Mouse (Mus musculus) neural tube, embryonic 13.5 days (tissue): ENCODE measurements at regions not wholly inside any gene's neighbourhood (a gene's known extent, or its start where the extent isn't known, plus 50 kb on each side); places are given as distances from the start of the nearest gene placed in this dataset.
"Not testable (repeated sequence)": the region's sequence is repeated elsewhere in the genome, so short reads cannot be mapped to it uniquely, and the experiment has no call there.

ENCODE experiments used
- ATAC-seq: fragments of 200-750 bp; cut with Nextera tagmentation; 2 replicates; pipeline ENCODE4 v1.8.0; 2017; ENCODE audit warnings: low read depth, mild to moderate bottlenecking, moderate TSS enrichment, moderate library complexity
- H3K27ac ChIP-seq: fragments of 300-500 bp; sonication (generic); replicated peaks from 2 replicates; pipeline ENCODE4 v1.5.1; 2015; ENCODE audit warnings: moderate library complexity, mild to moderate bottlenecking, inconsistent platforms
- H3K27me3 ChIP-seq: fragments of 300-500 bp; sonication (generic); 2 replicates; pipeline ENCODE4 v1.6.1; 2015; ENCODE audit warnings: mild to moderate bottlenecking, inconsistent platforms
- H3K36me3 ChIP-seq: fragments of 300-500 bp; sonication (generic); 2 replicates; pipeline ENCODE4 v1.6.1; 2015; ENCODE audit warnings: mild to moderate bottlenecking, inconsistent platforms
- H3K4me1 ChIP-seq: fragments of 300-500 bp; sonication (generic); replicated peaks from 2 replicates; pipeline ENCODE4 v1.6.1; 2015; ENCODE audit warnings: inconsistent platforms
- H3K4me2 ChIP-seq: fragments of 300-500 bp; sonication (generic); 2 replicates; pipeline ENCODE4 v1.6.1; 2015; ENCODE audit warnings: inconsistent platforms, mild to moderate bottlenecking, moderate library complexity
- H3K4me3 ChIP-seq: fragments of 300-500 bp; sonication (generic); 2 replicates; pipeline ENCODE4 v1.5.1; 2015; ENCODE audit warnings: mild to moderate bottlenecking, inconsistent platforms
- H3K9ac ChIP-seq: fragments of 300-500 bp; sonication (generic); 2 replicates; pipeline ENCODE4 v1.6.1; 2015; ENCODE audit warnings: moderate library complexity, mild to moderate bottlenecking, inconsistent platforms
- H3K9me3 ChIP-seq: fragments of 300-500 bp; sonication (generic); 2 replicates; pipeline ENCODE4 v1.6.1; 2016; ENCODE audit warnings: inconsistent platforms
- WGBS: fragments of 180-500 bp; shearing (Covaris S2); methylation state at CpG from one replicate; pipeline ENCODE4 v1.1.7; 2015; 5-methylcytosine and 5-hydroxymethylcytosine counted together

DNA sequence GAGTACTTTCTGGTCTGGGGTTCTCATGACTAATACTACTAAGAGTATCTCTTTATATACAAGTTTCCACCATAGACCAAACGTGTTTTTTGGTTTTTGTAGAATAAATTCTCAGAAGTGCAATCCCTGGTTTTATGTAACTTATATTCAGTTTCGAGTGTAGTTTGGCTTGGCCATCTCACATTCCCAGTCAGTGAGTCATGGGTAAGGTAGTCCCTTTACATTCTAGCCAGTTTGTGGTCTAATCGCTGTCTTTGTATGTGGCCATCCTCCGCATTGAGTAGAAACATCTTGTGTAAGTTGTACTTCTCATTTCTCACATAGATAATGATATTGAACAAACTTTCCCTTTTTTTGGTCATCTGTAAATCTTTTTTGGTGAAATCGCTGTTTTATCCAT lies 88.3 kb downstream of the Anxa5 start:
- Histone ChIP-seq H3K4me2 (no peak overlapping the region), H3K27ac (no peak overlapping the region), H3K9ac (no peak overlapping the region), H3K9me3 (no peaks in the 10 kb centered on the region), H3K4me3 (no peak overlapping the region), H3K36me3 (no peaks in the 10 kb centered on the region), H3K4me1 (no peaks in the 10 kb centered on the region), H3K27me3 (no peaks in the 10 kb centered on the region)
- ATAC-seq: no peak
- 91% methylated on average over 5 of the region's 5 CpGs for WGBS

DNA sequence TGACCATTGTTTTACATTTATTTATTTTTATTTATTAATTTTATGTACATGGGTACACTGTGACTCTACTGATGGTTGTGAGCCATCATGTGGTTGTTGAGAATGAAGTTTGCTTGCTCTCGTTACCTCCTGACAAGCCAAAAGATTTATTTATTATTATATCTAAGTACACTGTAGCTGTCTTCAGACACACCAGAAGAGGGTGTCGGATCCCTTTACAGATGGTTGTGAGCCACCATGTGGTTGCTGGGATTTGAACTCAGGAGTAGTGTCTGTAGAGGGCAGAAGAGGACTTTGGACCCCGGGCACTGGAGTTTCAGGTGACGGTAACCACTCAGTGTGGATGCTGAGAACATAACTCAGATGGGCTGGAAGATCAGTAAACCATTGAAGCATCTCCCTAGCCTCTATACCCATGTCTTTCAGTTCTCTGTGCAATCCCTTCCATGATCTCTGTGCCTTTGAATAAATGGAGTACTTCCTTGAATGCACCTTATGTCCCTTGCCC lies 92.2 kb downstream of the Anxa5 start:
- no peak overlapping the region for H3K27ac ChIP-seq
- no peaks in the 10 kb centered on the region for H3K36me3 ChIP-seq
- H3K27me3 ChIP-seq: no peaks in the 10 kb centered on the region
- H3K4me2 ChIP-seq: no peak overlapping the region
- H3K9me3 ChIP-seq: no peaks in the 10 kb centered on the region
- H3K4me1 ChIP-seq: no peaks in the 10 kb centered on the region
- H3K4me3 ChIP-seq: no peak overlapping the region
- H3K9ac ChIP-seq: no peak overlapping the region
- ATAC-seq: no peak
- 92% methylated on average over 4 of the region's 4 CpGs for WGBS

DNA sequence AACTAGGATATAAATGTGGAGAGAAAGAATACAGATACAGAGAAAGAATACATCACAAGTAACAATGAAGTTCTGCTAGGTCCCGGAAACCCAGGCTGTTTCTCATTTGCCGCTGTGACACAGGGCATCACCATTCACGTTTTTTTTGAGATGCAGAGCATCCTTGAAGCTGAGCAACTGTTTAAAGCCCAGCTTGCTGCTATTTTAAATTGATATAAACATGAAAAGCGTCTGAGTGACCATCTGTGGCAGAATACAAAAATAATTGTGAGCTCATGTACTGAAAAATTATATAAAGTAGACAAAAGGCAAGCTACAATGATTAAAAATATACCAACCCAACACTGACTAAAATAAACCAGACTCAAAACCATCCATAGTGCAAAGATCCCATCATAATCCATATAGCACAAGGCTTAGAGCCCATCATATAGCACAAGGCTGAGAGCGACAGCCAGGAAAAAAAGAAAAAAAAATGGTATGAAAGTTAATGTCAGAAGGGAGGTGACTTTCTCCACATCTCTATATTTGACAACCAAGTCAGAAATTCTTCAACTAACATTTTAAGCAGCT lies 94.0 kb downstream of the Anxa5 start:
- Histone ChIP-seq H3K27me3 (no peaks in the 10 kb centered on the region), H3K4me1 (no peaks in the 10 kb centered on the region), H3K4me2 (no peak overlapping the region), H3K9ac (no peak overlapping the region), H3K9me3 (no peaks in the 10 kb centered on the region), H3K4me3 (no peak overlapping the region), H3K36me3 (no peaks in the 10 kb centered on the region), H3K27ac (no peak overlapping the region)
- 88% methylated on average over 5 of the region's 5 CpGs for WGBS
- ATAC-seq: no peak

DNA sequence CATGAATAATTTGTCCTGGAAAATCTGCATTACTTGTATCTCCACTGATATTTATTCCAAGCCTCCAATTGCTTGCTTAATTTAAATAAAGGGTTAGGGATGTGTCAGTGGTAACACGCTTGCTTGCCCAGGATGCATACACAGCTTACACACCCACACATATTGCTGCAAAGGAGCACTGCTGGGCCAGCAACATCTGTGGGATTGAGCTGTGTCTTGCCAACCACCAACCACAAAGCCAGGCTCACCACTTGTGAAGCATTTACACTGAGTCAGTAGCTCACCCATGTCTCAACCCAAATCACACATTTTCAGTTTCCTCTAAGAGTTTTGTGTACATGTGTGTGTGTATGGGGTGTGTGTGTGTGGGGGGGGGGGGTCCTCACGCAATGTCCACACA lies 100.0 kb downstream of the Anxa5 start:
- no peak overlapping the region for H3K4me3 ChIP-seq
- H3K27ac ChIP-seq: no peak overlapping the region
- no peak overlapping the region for H3K9ac ChIP-seq
- ATAC-seq: no peak
- WGBS: 83% methylated on average over 2 of the region's 2 CpGs
- no peak overlapping the region for H3K4me2 ChIP-seq
- no peaks in the 10 kb centered on the region for H3K27me3 ChIP-seq
- H3K36me3 ChIP-seq: no peaks in the 10 kb centered on the region
- no peaks in the 10 kb centered on the region for H3K9me3 ChIP-seq
- H3K4me1 ChIP-seq: no peaks in the 10 kb centered on the region

DNA sequence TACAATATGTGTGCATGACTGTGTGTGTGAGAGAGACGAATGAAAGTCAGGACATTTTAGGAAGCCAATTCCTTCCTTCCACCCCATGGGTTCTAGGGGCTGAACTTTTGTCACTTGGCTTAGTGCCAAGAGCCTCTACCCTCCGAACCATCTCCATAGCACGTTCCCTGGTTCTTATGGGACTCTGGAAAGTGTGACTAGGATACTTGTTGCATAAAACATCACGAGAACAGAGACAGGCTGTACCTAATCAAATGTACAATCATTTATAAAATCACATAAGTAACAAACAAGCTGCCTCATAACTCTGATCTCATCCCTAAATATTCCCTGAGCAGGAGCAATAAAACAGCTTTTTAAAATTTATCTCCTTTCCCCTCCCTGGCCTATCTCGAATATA lies 100.8 kb downstream of the Anxa5 start:
- Histone ChIP-seq H3K27ac (no peak overlapping the region), H3K9ac (no peak overlapping the region), H3K9me3 (no peaks in the 10 kb centered on the region), H3K27me3 (no peaks in the 10 kb centered on the region), H3K36me3 (no peaks in the 10 kb centered on the region), H3K4me3 (no peak overlapping the region), H3K4me1 (no peaks in the 10 kb centered on the region), H3K4me2 (no peak overlapping the region)
- ATAC-seq: no peak
- 69% methylated on average over 5 of the region's 5 CpGs for WGBS

DNA sequence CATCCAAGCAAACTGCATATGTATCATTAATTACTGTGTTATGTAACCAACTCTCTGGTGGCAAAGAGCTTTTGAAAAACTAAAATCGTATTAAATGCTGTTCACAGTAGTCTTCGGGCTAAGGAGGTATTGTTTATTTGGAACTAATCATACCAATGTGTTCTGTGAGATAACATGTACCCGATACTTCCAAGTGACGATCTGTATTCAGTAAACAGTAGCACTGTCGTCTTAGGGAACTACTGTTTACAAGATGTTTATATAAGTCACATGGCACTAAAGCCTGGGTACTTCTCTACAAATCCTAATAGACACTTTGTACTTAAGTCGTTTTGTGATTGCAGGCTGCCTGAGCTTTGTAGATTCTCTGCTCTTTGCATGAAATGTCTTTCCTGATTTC lies 114.8 kb downstream of the Anxa5 start:
- H3K9ac ChIP-seq: no peak overlapping the region
- no peak for ATAC-seq
- no peak overlapping the region for H3K27ac ChIP-seq
- no peak overlapping the region for H3K4me3 ChIP-seq
- 86% methylated on average over 6 of the region's 6 CpGs for WGBS
- no peaks in the 10 kb centered on the region for H3K9me3 ChIP-seq
- no peaks in the 10 kb centered on the region for H3K36me3 ChIP-seq
- H3K27me3 ChIP-seq: no peaks in the 10 kb centered on the region
- no peaks in the 10 kb centered on the region for H3K4me1 ChIP-seq
- no peak overlapping the region for H3K4me2 ChIP-seq

DNA sequence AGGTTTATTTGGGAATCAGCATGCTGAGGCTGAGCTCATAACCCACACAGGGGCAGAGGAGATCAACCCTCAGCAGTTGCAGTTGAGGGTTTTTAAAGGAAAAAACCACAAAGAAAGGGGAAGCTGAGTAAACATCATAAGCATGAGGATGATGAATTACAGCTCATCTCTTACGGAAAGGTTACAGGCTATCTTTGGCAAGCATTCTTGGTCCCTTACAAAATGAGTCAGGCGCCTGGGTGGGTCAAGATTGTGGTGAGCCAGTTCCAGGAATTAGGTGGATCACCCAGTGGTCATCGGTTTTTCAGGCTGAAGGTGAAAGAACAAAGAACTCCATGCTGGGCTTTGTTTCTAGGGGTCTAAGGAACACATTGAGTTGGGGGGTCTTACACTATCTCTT lies 121.5 kb downstream of the Anxa5 start:
- not testable (repeated sequence) for H3K27ac ChIP-seq, H3K9me3 ChIP-seq, H3K9ac ChIP-seq, H3K27me3 ChIP-seq, H3K4me3 ChIP-seq, H3K4me1 ChIP-seq, ATAC-seq, H3K4me2 ChIP-seq, H3K36me3 ChIP-seq
- WGBS: 93% methylated on average over 3 of the region's 3 CpGs

DNA sequence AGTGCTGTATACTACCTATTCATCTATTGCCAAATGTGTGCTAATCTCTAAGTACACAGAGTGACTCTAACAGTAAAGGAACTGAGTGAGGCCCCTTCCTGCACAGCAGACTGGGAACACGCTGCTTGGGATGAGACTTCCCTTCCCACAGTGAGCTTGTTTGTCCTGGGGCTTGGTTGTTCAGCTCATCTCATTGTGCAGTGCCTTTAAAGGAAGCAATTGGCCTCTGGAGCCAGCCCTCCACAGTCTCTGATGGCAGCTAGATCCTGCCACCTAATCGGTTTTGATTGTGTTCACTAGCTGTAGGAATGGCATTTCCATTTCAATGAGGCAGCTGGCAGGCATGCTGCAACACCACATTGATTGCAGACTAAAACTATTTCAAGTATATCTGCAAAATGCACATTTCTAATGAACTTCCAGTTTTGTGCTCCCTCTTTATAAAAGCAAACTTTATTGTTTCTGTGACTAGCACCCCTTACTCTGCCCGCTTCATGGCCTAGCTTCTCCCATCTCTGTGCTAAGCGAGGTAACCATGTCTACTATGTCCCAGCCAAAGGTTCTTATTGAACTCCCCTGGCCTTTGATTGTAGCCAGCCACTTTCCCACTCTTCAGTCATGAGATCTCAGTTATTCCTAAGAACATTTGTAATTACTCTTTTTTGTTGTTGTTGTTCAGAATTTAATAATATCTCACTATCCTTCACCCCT lies 123.5 kb downstream of the Anxa5 start:
- Histone ChIP-seq H3K9ac (no peak overlapping the region), H3K27ac (no peak overlapping the region), H3K36me3 (no peaks in the 10 kb centered on the region), H3K27me3 (no peaks in the 10 kb centered on the region), H3K9me3 (no peaks in the 10 kb centered on the region), H3K4me1 (peaks cover 8% of the 10 kb centered on the region; the same call in 1 of the 2 replicates), H3K4me2 (no peak overlapping the region), H3K4me3 (no peak overlapping the region)
- WGBS: 31% methylated on average over 4 of the region's 4 CpGs
- peak; percentile 50; the same call in 1 of the 2 replicates for ATAC-seq

DNA sequence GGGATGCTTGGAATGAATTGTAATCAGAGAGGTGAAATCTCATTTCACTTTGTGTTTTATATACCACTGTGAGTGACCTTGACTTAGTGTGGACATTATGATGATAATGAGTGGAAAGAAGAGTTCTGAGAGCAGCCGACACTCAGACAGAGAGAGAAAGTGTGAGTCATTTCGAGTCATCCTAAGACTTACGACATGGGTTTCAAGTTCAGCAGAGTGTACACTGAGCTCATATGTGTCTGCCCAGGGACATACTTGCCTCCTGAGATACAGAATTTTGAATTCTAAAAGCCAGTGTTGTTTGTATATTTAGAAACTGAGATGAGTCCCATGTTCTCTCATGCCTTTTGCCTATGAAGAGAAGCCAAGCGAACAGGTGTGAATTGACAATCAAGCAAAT lies 126.6 kb downstream of the Anxa5 start:
- no peak for ATAC-seq
- no peak overlapping the region for H3K4me2 ChIP-seq
- peaks cover 8% of the 10 kb centered on the region; the same call in 1 of the 2 replicates for H3K4me1 ChIP-seq
- H3K27ac ChIP-seq: no peak overlapping the region
- H3K4me3 ChIP-seq: no peak overlapping the region
- WGBS: 77% methylated on average over 4 of the region's 4 CpGs
- no peaks in the 10 kb centered on the region for H3K27me3 ChIP-seq
- H3K9me3 ChIP-seq: no peaks in the 10 kb centered on the region
- no peak overlapping the region for H3K9ac ChIP-seq
- H3K36me3 ChIP-seq: no peaks in the 10 kb centered on the region

DNA sequence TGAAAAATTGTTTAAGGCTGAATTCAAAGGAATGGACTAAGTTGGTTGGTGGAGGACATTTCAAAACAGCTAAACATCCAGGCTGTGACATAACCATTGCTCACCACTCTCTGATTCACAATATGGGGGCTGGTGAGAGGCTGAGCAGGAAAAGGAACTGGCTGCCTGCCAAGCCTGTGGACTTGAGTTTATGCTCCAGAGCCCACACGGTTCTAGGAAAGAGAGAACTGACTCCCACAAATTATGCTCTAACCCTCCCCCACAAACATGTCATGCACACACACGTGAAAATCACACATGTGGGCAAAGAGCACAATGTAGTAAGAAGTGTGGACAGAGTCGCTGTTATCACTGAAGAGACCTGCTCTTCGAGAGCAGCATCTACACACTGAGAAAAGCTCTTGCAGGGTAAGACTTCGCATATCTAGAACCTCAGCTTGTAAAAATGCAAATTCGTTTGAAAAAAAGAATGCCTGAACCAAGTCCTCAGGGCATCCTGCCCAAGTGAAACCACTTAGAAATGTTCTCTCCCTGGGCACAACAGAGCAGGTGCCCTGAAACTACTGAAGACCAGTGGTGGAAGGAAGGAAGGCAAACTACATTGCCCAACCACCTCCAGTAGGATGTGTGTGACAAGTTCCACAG lies 118.9 kb upstream of the Qrfpr start:
- WGBS: 76% methylated on average over 6 of the region's 6 CpGs
- Histone ChIP-seq H3K9ac (no peak overlapping the region), H3K36me3 (no peaks in the 10 kb centered on the region), H3K4me1 (no peaks in the 10 kb centered on the region), H3K4me3 (no peak overlapping the region), H3K9me3 (no peaks in the 10 kb centered on the region), H3K27me3 (no peaks in the 10 kb centered on the region), H3K4me2 (no peak overlapping the region), H3K27ac (no peak overlapping the region)
- ATAC-seq: no peak

DNA sequence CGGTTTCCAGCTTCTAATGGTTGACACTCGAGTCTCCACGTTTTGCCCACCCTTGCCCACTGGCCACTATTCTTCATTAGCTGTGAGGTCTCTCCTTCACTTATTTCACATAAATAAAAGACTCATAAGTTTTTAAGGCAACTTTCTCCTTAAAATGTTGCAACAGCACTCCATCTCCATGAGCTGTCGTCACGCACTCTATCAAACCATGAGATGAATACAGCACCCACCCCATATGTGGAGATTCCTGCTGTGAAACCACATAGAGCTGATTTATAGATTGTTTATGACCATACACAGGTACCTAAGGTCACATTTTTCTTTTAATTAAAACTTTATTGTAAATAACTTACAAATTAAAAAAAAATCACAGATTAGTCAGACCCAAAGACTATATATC lies 117.5 kb upstream of the Qrfpr start:
- no peaks in the 10 kb centered on the region for H3K9me3 ChIP-seq
- no peak for ATAC-seq

DNA sequence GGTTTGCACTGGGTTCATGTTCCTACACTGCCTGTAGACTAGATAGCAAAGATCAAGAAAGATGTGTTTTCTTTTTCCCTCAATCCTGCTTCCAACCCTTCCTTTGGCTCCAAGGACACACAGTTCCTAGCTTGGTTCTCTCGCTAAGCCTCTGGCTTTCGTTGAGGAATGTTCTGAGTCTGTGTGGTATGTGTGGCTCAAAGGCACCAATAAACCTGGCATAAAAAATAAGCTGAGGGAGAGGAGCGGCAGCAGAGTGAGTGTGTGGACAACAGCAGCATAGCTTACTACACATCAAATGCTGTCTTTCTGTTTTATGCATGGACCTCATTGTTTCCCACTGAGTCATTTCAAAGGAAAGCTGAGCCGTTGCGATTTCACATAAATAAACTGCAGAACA lies 112.2 kb upstream of the Qrfpr start:
- no peak for ATAC-seq
- Histone ChIP-seq H3K9me3 (no peaks in the 10 kb centered on the region), H3K4me3 (no peak overlapping the region), H3K4me1 (no peaks in the 10 kb centered on the region), H3K36me3 (no peaks in the 10 kb centered on the region), H3K4me2 (no peak overlapping the region), H3K9ac (no peak overlapping the region), H3K27me3 (no peaks in the 10 kb centered on the region), H3K27ac (no peak overlapping the region)
- 77% methylated on average over 5 of the region's 5 CpGs for WGBS

More for the DNA sequence above, 117.5 kb upstream of the Qrfpr start:
- 93% methylated on average over 5 of the region's 5 CpGs for WGBS
- no peak overlapping the region for H3K4me3 ChIP-seq
- no peaks in the 10 kb centered on the region for H3K27me3 ChIP-seq
- no peak overlapping the region for H3K4me2 ChIP-seq
- H3K9ac ChIP-seq: no peak overlapping the region
- no peaks in the 10 kb centered on the region for H3K4me1 ChIP-seq
- no peak overlapping the region for H3K27ac ChIP-seq
- H3K36me3 ChIP-seq: no peaks in the 10 kb centered on the region
